Mouse (Mus musculus): ENCODE data around the gene Rnf208. TPM values are rescaled to one million over a fixed set of nuclear protein-coding genes. Genes with fewer than 3 reads are reported as not detected.
A peak's percentile ranks its signal among the peaks of the same experiment; 100 is the strongest.

The Rnf208 gene
- polyA plus RNA-seq, 1 experiment from 2014 or later: 11.3 TPM

DNA sequence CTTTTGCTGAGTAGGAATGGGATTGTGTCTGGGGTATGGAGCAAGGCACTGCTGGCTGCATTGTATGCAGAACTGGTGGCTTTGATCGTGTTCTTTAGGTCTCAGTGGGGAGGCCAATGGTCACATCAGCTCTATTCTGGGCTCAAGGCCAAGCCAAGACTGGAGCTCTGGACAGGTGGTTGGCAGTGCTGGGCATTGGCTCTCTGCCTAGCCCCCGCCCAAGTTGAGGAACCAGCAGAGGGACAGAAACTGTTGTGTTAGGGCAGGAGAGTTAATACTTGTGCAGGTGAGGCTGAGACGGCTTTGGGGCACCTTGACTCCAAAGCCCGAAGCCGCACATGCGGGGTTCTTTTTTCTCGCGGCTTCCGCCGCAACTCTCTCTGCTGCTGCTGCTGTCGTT, 47.6 kb downstream of the Rnf208 start, which contains the start of gene Lrrc26:
Lrrc26 (plus strand) TSS at position 265 of the 400 bp plus-strand sequence.
- peak within 1 kb of the TSS; percentile 55 for H3K4me2 ChIP-seq (ENCODE audit: low read depth, low read length)
- peak within 1 kb of the TSS; percentile 97 for H3K27ac ChIP-seq (ENCODE audit: low read length)
- peaks cover 52% of the 10 kb centered on the region for H3K4me1 ChIP-seq (ENCODE audit: control insufficient read depth, insufficient read depth, low read length)
- WGBS: 7% methylated on average over 11 of the region's 11 CpGs
- no peak for ATAC-seq (ENCODE audit: insufficient read depth, low FRiP score)
- no peaks in the 10 kb centered on the region for H3K9me3 ChIP-seq (replicated peaks; ENCODE audit: control insufficient read depth, low read length)
- peak within 1 kb of the TSS; percentile 45 for H3K4me3 ChIP-seq (replicated peaks; ENCODE audit: low read length)
- peaks cover 7% of the 10 kb centered on the region; the same call in 1 of the 2 replicates for H3K36me3 ChIP-seq (ENCODE audit: control insufficient read depth, insufficient read depth, low read length)
- H3K9ac ChIP-seq (ENCODE audit: low read length): peak within 1 kb of the TSS; percentile 61
- H3K27me3 ChIP-seq (ENCODE audit: control insufficient read depth, insufficient read depth, low read length): peaks cover 45% of the 10 kb centered on the region

- Histone ChIP-seq H3K4me2 (ENCODE audit: low read depth, low read length) (peak overlapping the region; percentile 55), H3K4me1 (ENCODE audit: control insufficient read depth, insufficient read depth, low read length) (peaks cover 50% of the 10 kb centered on the region), H3K36me3 (ENCODE audit: control insufficient read depth, insufficient read depth, low read length) (0 out of 2 replicates have a peak, but pooled peaks cover under 1% of the 10 kb centered on the region), H3K9ac (ENCODE audit: low read length) (peak overlapping the region; percentile 61), H3K27me3 (ENCODE audit: control insufficient read depth, insufficient read depth, low read length) (peaks cover 45% of the 10 kb centered on the region), H3K27ac (ENCODE audit: low read length) (peak overlapping the region; percentile 77), H3K9me3 (replicated peaks; ENCODE audit: control insufficient read depth, low read length) (no peaks in the 10 kb centered on the region), H3K4me3 (replicated peaks; ENCODE audit: low read length) (peak overlapping the region; percentile 45)
- no peak for ATAC-seq (ENCODE audit: insufficient read depth, low FRiP score)
- 2% methylated on average over 54 of the region's 54 CpGs for WGBS
Observed at GRCm38 (mm10) chr2:25290101-25290815, 48.2 kb downstream of the Rnf208 start.

DNA sequence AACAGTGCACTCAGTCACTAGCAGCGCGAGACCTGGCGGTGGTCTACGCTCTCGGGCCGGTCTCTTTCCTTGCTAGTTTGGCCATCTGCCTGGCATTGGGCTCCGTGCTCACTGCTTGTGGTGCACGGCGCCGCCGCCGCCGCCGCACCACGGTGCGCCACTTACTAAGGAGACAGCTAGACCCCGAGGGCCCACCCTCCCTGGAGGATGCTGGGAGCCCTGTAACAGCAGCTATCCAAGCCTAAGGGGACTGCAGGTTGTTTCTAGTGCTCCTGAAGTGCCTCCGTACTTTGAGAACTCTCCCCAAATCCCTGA, 48.7 kb downstream of the Rnf208 start:
- H3K27me3 ChIP-seq (ENCODE audit: control insufficient read depth, insufficient read depth, low read length): peaks cover 45% of the 10 kb centered on the region
- ATAC-seq (ENCODE audit: insufficient read depth, low FRiP score): no peak
- 1% methylated on average over 18 of the region's 18 CpGs for WGBS
- H3K4me3 ChIP-seq (replicated peaks; ENCODE audit: low read length): peak overlapping the region; percentile 45
- H3K9me3 ChIP-seq (replicated peaks; ENCODE audit: control insufficient read depth, low read length): no peaks in the 10 kb centered on the region
- H3K4me2 ChIP-seq (ENCODE audit: low read depth, low read length): peak overlapping the region; percentile 55
- no peaks in the 10 kb centered on the region for H3K36me3 ChIP-seq (ENCODE audit: control insufficient read depth, insufficient read depth, low read length)
- H3K9ac ChIP-seq (ENCODE audit: low read length): peak overlapping the region; percentile 61
- H3K27ac ChIP-seq (ENCODE audit: low read length): no peak overlapping the region; the same call in 1 of the 2 replicates
- H3K4me1 ChIP-seq (ENCODE audit: control insufficient read depth, insufficient read depth, low read length): peaks cover 48% of the 10 kb centered on the region

DNA sequence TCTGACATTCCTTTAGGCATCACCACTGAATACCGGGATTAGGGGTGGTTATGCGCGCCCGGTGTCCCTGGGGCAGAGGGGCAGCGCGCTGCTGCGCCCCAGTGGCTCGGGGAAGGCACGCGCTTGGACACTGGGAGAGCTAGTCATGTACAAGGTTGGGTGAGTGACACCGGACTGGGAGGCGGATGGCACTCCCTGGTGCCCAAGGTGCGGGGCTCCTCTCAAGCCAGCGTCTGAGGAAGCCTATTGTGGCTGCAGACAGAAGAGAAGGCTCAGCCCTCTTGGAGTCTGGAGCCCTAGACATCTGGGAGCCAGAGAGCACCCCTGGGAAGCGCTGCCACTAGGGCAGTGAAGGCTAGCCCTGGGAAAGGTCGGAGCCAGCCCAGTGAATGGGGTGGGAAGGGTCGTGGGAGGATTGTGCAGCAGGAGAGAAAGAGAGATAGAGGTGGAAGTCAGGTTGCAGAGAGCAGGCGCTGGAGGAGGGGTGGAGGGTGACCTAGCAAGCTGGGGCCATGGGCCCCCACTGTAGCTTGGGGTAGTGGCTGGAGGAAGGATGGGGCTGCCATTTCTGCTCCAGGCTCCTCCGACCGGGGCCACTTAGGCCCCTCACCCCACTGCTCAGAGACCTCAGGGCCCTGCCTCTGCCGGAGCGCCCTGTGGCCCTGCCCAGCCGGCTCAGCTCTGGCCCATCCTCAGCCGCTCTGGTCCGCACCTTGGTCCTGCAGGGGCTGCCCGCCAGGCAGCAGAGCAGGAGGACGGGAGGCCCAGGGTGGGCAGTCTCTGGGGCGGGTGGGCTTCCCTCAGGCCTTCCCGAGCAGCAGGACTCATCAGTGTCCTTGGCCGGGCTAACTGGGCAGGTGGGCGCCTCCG, 49.4 kb downstream of the Rnf208 start:
- peaks cover 44% of the 10 kb centered on the region for H3K4me1 ChIP-seq (ENCODE audit: control insufficient read depth, insufficient read depth, low read length)
- H3K9me3 ChIP-seq (replicated peaks; ENCODE audit: control insufficient read depth, low read length): no peaks in the 10 kb centered on the region
- peak overlapping the region; percentile 68 for H3K9ac ChIP-seq (ENCODE audit: low read length)
- 8% methylated on average over 32 of the region's 32 CpGs for WGBS
- H3K36me3 ChIP-seq (ENCODE audit: control insufficient read depth, insufficient read depth, low read length): no peaks in the 10 kb centered on the region
- no peak overlapping the region; the same call in 1 of the 2 replicates for H3K27ac ChIP-seq (ENCODE audit: low read length)
- H3K27me3 ChIP-seq (ENCODE audit: control insufficient read depth, insufficient read depth, low read length): peaks cover 45% of the 10 kb centered on the region
- peak overlapping the region; percentile 45 for H3K4me3 ChIP-seq (replicated peaks; ENCODE audit: low read length)
- peak overlapping the region; percentile 61 for H3K4me2 ChIP-seq (ENCODE audit: low read depth, low read length)
- no peak for ATAC-seq (ENCODE audit: insufficient read depth, low FRiP score)

- WGBS: 7% methylated on average over 39 of the region's 43 CpGs
- Histone ChIP-seq H3K36me3 (ENCODE audit: control insufficient read depth, insufficient read depth, low read length) (no peaks in the 10 kb centered on the region), H3K9ac (ENCODE audit: low read length) (peak overlapping the region; percentile 68), H3K4me2 (ENCODE audit: low read depth, low read length) (peak overlapping the region; percentile 61), H3K9me3 (replicated peaks; ENCODE audit: control insufficient read depth, low read length) (no peaks in the 10 kb centered on the region), H3K27ac (ENCODE audit: low read length) (no peak overlapping the region), H3K4me1 (ENCODE audit: control insufficient read depth, insufficient read depth, low read length) (peaks cover 42% of the 10 kb centered on the region), H3K27me3 (ENCODE audit: control insufficient read depth, insufficient read depth, low read length) (peaks cover 45% of the 10 kb centered on the region), H3K4me3 (replicated peaks; ENCODE audit: low read length) (peak overlapping the region; percentile 45)
- peak; percentile 14; the same call in 1 of the 2 replicates for ATAC-seq (ENCODE audit: insufficient read depth, low FRiP score)
Observed at GRCm38 (mm10) chr2:25292054-25292544, 50.0 kb downstream of the Rnf208 start.

DNA sequence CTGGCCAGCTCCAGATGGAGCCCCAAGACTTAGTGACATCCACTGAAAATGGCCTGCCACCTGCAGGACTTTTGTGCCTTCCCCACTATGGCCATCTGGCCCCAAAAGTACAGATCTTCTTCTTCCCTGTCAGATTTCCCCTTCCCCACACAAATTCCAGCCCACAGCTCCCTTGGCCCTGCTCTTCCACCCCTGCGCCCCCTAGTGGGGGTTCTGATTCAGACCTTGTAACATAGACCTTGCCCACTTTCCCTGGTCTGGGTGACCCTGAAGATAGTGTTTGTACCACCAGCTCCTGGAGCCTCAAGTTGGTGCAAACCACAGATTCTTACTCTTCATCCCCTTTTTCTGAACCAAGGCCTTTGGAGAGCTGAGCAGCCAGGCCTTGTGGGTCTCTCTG, 50.8 kb downstream of the Rnf208 start:
- Histone ChIP-seq H3K9me3 (replicated peaks; ENCODE audit: control insufficient read depth, low read length) (no peaks in the 10 kb centered on the region), H3K4me3 (replicated peaks; ENCODE audit: low read length) (peak overlapping the region; percentile 45; the same call in 1 of the 2 replicates), H3K27ac (ENCODE audit: low read length) (no peak overlapping the region), H3K4me2 (ENCODE audit: low read depth, low read length) (peak overlapping the region; percentile 61), H3K36me3 (ENCODE audit: control insufficient read depth, insufficient read depth, low read length) (no peaks in the 10 kb centered on the region), H3K27me3 (ENCODE audit: control insufficient read depth, insufficient read depth, low read length) (peaks cover 45% of the 10 kb centered on the region), H3K4me1 (ENCODE audit: control insufficient read depth, insufficient read depth, low read length) (peaks cover 35% of the 10 kb centered on the region), H3K9ac (ENCODE audit: low read length) (peak overlapping the region; percentile 68)
- ATAC-seq (ENCODE audit: insufficient read depth, low FRiP score): no peak
- 0% methylated on average over 1 of the region's 1 CpGs for WGBS

GRCm38 (mm10) chr2:25293706-25294105, 51.7 kb downstream of the Rnf208 start:
- peaks cover 44% of the 10 kb centered on the region for H3K27me3 ChIP-seq (ENCODE audit: control insufficient read depth, insufficient read depth, low read length)

More at GRCm38 (mm10) chr2:25293706-25294105, 51.7 kb downstream of the Rnf208 start:
- no peak overlapping the region for H3K9ac ChIP-seq (ENCODE audit: low read length)
- no peak overlapping the region for H3K4me2 ChIP-seq (ENCODE audit: low read depth, low read length)
- H3K27ac ChIP-seq (ENCODE audit: low read length): no peak overlapping the region
- no peaks in the 10 kb centered on the region for H3K36me3 ChIP-seq (ENCODE audit: control insufficient read depth, insufficient read depth, low read length)
- H3K4me3 ChIP-seq (replicated peaks; ENCODE audit: low read length): no peak overlapping the region
- WGBS: 73% methylated on average over 9 of the region's 9 CpGs
- H3K4me1 ChIP-seq (ENCODE audit: control insufficient read depth, insufficient read depth, low read length): peaks cover 26% of the 10 kb centered on the region
- no peaks in the 10 kb centered on the region for H3K9me3 ChIP-seq (replicated peaks; ENCODE audit: control insufficient read depth, low read length)
- no peak for ATAC-seq (ENCODE audit: insufficient read depth, low FRiP score)

Measured in stomach, embryonic 16.5 days (tissue).